Mouse (Mus musculus): ENCODE data around the gene Pcyt1b. TPM values are rescaled to one million over a fixed set of nuclear protein-coding genes. Genes with fewer than 3 reads are reported as not detected.

The Pcyt1b gene
- polyA plus RNA-seq (2015; fragmentation: Nextera tagmentation; extraction: Ambion mirVana) = 1.5 and 1.8 TPM in 2 replicates

DNA sequence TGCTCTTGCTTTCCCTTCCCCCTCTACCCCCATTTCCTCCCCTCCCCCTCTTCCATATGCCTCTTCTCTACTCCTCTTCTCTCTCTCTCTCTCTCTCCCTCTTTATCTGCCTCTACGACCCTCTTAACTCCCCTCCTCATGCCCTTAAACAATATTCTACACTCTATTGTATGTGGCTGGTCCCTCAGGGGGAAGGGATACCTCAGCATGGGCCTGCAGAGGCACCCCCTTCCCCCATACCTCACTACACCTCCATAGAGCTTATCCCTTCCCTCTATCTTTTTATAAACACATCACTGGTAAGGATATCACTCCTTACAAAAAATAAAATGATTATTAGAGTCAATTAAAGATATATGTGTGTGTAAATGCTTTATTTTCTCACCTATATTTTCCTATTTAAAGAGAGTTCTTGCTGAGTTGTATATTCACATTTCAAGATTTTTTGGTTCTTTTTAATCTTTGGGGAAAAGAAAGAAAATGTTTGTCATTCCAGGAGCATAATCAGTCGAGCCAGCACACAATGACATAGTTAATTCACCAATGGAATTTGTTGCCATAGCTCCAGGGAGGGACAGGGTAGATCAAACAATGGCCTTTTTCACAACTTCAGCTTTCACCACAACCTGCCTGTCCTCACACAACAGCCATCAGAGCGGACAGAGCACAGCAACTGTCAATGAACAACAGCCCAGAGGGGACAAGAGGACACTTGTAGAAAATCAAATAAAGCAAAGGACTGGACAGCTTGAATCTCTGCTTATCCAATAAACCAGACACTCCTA lies at the start of gene Pcyt1b:
TSS of gene Pcyt1b (plus strand) at position 646 of the 785 bp plus-strand sequence.
- Histone ChIP-seq H3K27me3 (replicated peaks) (no peaks in the 10 kb centered on the region), H3K4me3 (no peak within 1 kb of the TSS), H3K4me1 (no peaks in the 10 kb centered on the region), H3K9ac (no peak within 1 kb of the TSS), H3K36me3 (no peaks in the 10 kb centered on the region), H3K27ac (replicated peaks) (no peak within 1 kb of the TSS), H3K9me3 (no peaks in the 10 kb centered on the region), H3K4me2 (no peak within 1 kb of the TSS)
- WGBS = 8% methylated on average over 3 of the region's 3 CpGs
- ATAC-seq (ENCODE audit: extremely low read depth, insufficient number of reproducible peaks, low FRiP score, low TSS enrichment) = no peak

DNA sequence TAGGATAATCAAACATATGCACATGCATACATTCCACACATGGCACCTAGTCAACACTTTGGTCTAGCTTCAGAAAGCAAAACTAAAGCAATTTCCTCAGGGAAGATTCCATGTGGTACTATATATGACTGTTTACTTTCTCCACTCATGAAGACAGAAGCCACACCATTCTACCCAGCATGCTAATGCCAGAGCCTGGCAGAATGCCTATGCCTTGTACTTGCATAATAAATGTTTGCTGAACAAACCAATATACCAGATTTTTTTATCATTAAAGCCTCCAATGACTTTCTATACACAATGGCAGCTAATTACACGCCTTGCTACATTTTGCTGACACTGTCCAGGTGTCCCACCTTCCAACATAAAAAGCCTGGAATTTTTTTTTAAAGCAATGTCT lies 24.4 kb upstream of the Pcyt1b start:
- WGBS = 83% methylated on average over 1 of the region's 1 CpGs

DNA sequence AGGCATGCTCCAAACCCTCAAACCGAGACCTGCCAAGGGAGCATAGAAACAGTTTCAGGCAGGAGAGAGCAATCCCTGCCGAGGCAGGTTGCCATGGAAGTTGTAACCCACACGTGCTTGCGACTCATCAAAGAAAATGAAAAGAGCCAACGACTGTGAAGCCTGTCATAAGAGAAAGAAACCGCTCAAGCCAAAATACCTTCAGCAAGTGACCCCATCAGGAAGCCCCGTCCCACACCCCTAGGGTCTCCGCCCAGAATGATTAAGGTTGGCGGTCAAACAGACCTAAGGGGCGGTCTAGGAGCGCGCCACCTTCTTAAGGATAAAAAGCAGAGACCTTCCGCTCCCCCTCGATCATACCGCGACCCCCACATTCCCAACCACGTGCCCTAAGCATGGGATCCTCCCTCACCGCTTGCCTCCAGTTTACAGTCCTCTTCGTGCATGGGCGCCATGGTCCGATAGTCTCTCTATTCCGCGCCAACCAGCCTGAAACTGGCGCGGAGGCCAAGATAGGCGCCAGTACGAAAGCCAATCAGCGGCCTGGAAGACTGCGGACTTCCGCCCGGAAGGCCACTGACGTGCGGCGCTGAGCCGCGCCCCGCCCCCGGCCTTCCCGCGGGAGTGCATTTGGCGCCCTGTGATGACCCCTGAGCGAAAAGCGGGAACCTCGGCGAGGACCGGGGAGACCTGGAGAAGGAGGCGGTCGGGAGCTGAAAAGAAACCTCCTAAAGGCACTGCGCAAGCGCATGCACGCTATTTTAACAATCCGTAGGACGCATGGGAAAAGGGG lies 22.8 kb upstream of the Pcyt1b start, which contains the start of gene Pola1:
TSS of gene Pola1 (minus strand) at position 499 of the 793 bp plus-strand sequence.
- Histone ChIP-seq H3K27me3 (replicated peaks) (no peaks in the 10 kb centered on the region), H3K4me2 (peak within 1 kb of the TSS; percentile 71), H3K9me3 (no peaks in the 10 kb centered on the region), H3K36me3 (no peaks in the 10 kb centered on the region), H3K4me3 (peak within 1 kb of the TSS; percentile 65), H3K9ac (peak within 1 kb of the TSS; percentile 80), H3K27ac (replicated peaks) (peak within 1 kb of the TSS; percentile 62; the same call in 1 of the 2 replicates), H3K4me1 (peaks cover 5% of the 10 kb centered on the region; the same call in 1 of the 2 replicates)
- 14% methylated on average over 53 of the region's 53 CpGs for WGBS
- ATAC-seq (ENCODE audit: extremely low read depth, insufficient number of reproducible peaks, low FRiP score, low TSS enrichment) = peak; percentile 95

More for the DNA sequence above, 24.4 kb upstream of the Pcyt1b start:
- Histone ChIP-seq H3K27me3 (replicated peaks) (no peaks in the 10 kb centered on the region), H3K4me1 (peaks cover 5% of the 10 kb centered on the region; the same call in 1 of the 2 replicates), H3K9me3 (no peaks in the 10 kb centered on the region), H3K27ac (replicated peaks) (no peak overlapping the region), H3K9ac (no peak overlapping the region), H3K4me3 (no peak overlapping the region), H3K4me2 (peak overlapping the region; percentile 71), H3K36me3 (0 out of 2 replicates have a peak, but pooled peaks cover 4% of the 10 kb centered on the region)
- ATAC-seq (ENCODE audit: extremely low read depth, insufficient number of reproducible peaks, low FRiP score, low TSS enrichment) = no peak

DNA sequence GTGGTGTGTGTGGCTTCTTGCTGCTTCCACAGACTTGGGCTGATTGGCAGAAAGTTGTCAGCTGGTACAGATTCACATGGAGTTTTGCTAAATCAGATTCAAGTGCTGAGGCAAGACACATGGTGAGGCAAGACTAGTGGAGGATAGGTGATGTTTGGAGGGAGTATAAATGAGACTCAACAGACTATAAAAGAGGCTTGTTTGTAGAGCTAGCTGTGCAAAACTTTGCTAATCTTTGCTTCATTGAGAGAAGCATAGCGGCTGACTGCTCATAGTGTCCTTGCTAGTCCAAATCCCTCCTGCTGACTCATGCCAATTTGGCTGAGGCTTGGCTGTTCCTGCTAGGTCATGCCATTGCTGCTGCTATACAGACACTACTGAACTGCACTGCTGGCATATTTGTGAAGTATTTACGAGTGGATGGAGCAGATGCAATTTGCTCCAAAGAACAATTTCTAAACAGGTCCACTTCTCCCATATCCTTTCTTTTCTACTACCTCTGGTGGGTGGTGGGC lies 19.7 kb upstream of the Pcyt1b start:
- Histone ChIP-seq H3K4me3 (no peak overlapping the region), H3K27ac (replicated peaks) (no peak overlapping the region), H3K4me1 (peaks cover 5% of the 10 kb centered on the region; the same call in 1 of the 2 replicates), H3K4me2 (no peak overlapping the region), H3K36me3 (no peaks in the 10 kb centered on the region), H3K9ac (no peak overlapping the region), H3K9me3 (no peaks in the 10 kb centered on the region), H3K27me3 (replicated peaks) (no peaks in the 10 kb centered on the region)
- no peak for ATAC-seq (ENCODE audit: extremely low read depth, insufficient number of reproducible peaks, low FRiP score, low TSS enrichment)
- WGBS = 57% methylated on average over 2 of the region's 2 CpGs

DNA sequence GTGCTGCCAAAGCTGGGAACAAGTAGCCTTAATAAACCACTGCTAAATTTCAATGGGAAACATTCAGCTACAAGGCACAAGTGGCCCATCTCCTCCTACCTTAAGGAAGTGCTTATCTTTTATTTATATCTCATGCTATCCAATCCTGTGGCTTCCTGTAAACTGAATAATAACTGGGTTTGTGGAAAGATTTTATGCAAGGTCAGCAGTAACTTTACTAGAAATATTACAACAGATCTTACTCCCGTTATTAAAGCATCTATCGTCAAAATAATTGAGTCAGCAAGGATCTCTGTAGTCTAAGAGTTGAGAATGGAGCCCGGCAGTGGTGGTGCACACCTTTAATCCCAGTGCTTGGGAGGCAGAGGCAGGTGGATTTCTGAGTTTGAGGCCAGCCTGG lies 11.1 kb upstream of the Pcyt1b start:
- Histone ChIP-seq H3K4me3 (no peak overlapping the region), H3K27me3 (replicated peaks) (no peaks in the 10 kb centered on the region), H3K9me3 (no peaks in the 10 kb centered on the region), H3K4me2 (no peak overlapping the region), H3K36me3 (no peaks in the 10 kb centered on the region), H3K9ac (no peak overlapping the region), H3K27ac (replicated peaks) (no peak overlapping the region), H3K4me1 (no peaks in the 10 kb centered on the region)
- ATAC-seq (ENCODE audit: extremely low read depth, insufficient number of reproducible peaks, low FRiP score, low TSS enrichment) = no peak
- WGBS = 64% methylated on average over 3 of the region's 3 CpGs

DNA sequence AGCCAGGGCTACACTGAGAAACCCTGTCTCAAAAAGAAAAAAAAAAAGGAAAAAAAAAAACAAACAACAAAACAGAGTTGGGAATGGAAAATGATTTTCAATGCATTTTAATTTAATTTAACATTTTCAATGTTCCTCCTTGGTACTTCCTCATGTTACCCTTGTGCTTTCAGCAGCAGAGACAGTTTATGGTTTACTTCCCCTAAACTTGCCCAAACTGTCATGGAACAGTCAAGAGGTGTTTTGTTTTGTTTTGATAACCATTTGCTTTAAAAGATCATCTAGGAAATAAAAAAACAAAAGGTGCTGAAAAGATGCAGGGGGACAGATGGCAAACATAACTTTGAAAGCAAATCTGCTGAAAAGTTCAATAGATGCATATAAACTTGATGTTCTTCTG lies 10.6 kb upstream of the Pcyt1b start:
- Histone ChIP-seq H3K4me3 (no peak overlapping the region), H3K4me1 (no peaks in the 10 kb centered on the region), H3K9ac (no peak overlapping the region), H3K9me3 (no peaks in the 10 kb centered on the region), H3K27me3 (replicated peaks) (no peaks in the 10 kb centered on the region), H3K27ac (replicated peaks) (no peak overlapping the region), H3K36me3 (no peaks in the 10 kb centered on the region), H3K4me2 (no peak overlapping the region)
- ATAC-seq (ENCODE audit: extremely low read depth, insufficient number of reproducible peaks, low FRiP score, low TSS enrichment) = no peak

DNA sequence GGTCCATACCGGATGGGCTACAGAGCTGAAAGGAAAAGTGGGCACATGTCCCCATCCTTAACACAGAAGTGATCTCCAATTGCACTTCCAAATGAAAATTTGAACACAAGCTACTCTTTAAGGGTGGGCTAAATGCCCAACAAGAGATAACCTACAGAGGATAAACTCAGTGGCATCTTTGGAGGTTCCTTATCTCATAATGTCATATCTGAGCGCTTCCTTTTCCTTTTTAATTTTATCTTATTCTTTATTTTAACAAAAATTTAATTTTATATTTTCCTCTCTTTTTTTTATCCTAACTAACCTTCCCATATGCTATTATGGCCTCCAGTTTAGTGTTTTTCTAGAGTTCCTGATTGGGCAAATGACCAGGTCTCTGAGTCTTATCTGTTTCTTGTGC lies 3.9 kb upstream of the Pcyt1b start:
- H3K4me2 ChIP-seq = no peak overlapping the region
- no peak overlapping the region for H3K9ac ChIP-seq
- H3K27ac ChIP-seq (replicated peaks) = no peak overlapping the region
- ATAC-seq (ENCODE audit: extremely low read depth, insufficient number of reproducible peaks, low FRiP score, low TSS enrichment) = no peak
- H3K36me3 ChIP-seq = no peaks in the 10 kb centered on the region
- H3K27me3 ChIP-seq (replicated peaks) = no peaks in the 10 kb centered on the region
- H3K4me1 ChIP-seq = no peaks in the 10 kb centered on the region
- H3K4me3 ChIP-seq = no peak overlapping the region
- 78% methylated on average over 2 of the region's 2 CpGs for WGBS
- H3K9me3 ChIP-seq = no peaks in the 10 kb centered on the region

DNA sequence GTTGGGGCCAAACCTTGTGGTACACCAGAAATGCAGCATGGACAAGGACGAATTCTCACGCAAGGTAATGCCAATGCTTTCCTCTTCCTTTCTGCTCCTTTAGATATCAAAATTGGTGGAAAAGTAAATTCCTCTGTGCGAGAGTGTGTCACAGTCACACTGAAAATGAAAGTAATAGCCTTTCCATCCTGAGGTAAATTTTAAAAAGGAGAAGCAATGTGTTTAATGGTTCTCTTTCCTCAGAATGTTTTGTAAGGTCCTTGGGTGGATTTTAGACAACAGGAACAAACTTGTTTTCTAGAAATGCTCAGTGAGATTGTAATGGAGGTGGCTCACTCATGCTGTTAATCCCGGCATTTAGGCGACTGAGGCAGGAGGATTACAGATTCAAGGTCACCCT lies 490 bp downstream of the Pcyt1b start:
- no peaks in the 10 kb centered on the region for H3K36me3 ChIP-seq
- no peak overlapping the region for H3K9ac ChIP-seq
- H3K4me2 ChIP-seq = no peak overlapping the region
- WGBS = 72% methylated on average over 5 of the region's 5 CpGs
- H3K9me3 ChIP-seq = no peaks in the 10 kb centered on the region
- H3K4me1 ChIP-seq = no peaks in the 10 kb centered on the region
- ATAC-seq (ENCODE audit: extremely low read depth, insufficient number of reproducible peaks, low FRiP score, low TSS enrichment) = no peak
- no peak overlapping the region for H3K27ac ChIP-seq (replicated peaks)
- H3K27me3 ChIP-seq (replicated peaks) = no peaks in the 10 kb centered on the region
- H3K4me3 ChIP-seq = no peak overlapping the region

DNA sequence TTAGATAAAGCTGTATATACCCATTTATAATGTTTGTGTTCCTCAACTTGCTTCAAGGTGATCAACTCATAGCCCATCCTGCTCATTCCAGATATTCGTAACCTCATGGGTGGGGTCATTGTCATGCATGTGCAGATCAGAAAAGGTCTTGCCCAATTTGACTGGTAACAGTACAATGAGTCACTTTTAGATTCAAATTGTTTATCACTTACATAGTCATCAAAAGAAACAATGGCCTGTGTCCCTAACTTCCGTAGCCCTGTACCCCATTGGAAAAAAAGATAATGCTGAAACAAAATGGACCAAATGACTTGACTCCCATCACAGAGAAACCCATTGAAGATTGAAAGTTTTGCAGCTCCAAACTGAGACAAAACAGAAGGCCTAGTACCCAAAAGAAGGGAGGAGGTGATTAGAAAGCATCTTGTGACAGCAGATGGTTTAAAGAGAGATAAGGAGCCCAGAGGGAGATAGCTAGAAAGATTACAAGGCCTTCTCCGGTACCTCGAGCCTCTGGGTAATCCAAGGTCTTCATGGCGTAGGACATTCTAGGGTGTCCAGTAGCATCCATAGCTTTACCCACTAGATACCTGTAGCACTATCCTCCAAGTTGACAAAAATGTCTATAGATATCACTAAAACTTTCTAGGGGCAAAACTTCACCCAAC lies 9.4 kb downstream of the Pcyt1b start:
- Histone ChIP-seq H3K4me1 (no peaks in the 10 kb centered on the region), H3K27me3 (replicated peaks) (no peaks in the 10 kb centered on the region), H3K27ac (replicated peaks) (no peak overlapping the region), H3K4me2 (no peak overlapping the region), H3K9ac (no peak overlapping the region), H3K9me3 (no peaks in the 10 kb centered on the region), H3K36me3 (no peaks in the 10 kb centered on the region), H3K4me3 (no peak overlapping the region)
- ATAC-seq (ENCODE audit: extremely low read depth, insufficient number of reproducible peaks, low FRiP score, low TSS enrichment) = no peak
- 57% methylated on average over 5 of the region's 5 CpGs for WGBS

DNA sequence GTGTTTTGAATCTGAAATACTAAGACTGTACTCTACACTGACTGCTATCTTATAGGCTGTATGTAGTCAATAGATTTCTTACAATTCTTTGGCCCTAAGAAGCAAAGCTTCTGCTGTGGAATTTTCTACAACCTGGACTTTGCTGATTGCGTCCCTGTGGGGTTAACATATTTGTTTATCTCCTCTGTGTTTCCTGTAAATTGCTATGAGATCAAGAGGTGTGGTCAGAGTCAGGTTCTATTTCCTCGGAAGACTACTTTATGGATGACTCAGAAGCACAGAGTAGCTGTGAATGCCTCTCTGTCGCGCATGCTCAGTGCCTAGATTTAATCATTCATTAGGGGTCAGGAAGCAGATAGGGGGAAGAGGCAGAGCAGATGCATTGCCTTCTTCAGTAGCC lies 10.1 kb downstream of the Pcyt1b start:
- ATAC-seq (ENCODE audit: extremely low read depth, insufficient number of reproducible peaks, low FRiP score, low TSS enrichment) = no peak
- WGBS = 45% methylated on average over 4 of the region's 4 CpGs

DNA sequence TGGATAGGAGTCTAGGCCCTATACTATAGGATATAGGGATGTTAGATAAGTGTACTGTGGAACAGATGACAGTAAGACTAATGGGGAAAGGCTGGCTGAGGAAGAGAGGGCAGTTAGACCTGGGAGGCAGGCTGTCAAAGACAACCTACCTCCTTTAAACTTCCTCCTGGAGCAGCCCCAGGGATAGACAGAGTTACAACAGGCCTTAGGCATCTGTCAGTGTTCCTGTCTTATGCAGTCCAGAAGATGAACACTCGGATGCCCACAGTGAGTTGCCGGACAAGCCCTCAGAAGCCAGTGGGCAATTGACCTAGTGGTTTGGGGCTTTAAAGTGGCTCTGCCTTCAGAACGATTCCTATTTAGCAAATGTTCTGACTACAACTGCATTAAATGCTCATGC lies 19.8 kb downstream of the Pcyt1b start:
- H3K9me3 ChIP-seq = no peaks in the 10 kb centered on the region
- peak overlapping the region; percentile 65 for H3K27ac ChIP-seq (replicated peaks)
- peak overlapping the region; percentile 75 for H3K4me2 ChIP-seq
- WGBS = 20% methylated on average over 3 of the region's 3 CpGs
- peaks cover 5% of the 10 kb centered on the region for H3K4me1 ChIP-seq
- no peak overlapping the region for H3K9ac ChIP-seq
- H3K4me3 ChIP-seq = peak overlapping the region; percentile 51
- no peak for ATAC-seq (ENCODE audit: extremely low read depth, insufficient number of reproducible peaks, low FRiP score, low TSS enrichment)
- H3K27me3 ChIP-seq (replicated peaks) = peaks cover 4% of the 10 kb centered on the region; the same call in 1 of the 2 replicates
- H3K36me3 ChIP-seq = no peaks in the 10 kb centered on the region

More for the DNA sequence above, 10.1 kb downstream of the Pcyt1b start:
- Histone ChIP-seq H3K27ac (replicated peaks) (no peak overlapping the region), H3K4me1 (no peaks in the 10 kb centered on the region), H3K4me3 (no peak overlapping the region), H3K9me3 (no peaks in the 10 kb centered on the region), H3K36me3 (no peaks in the 10 kb centered on the region), H3K27me3 (replicated peaks) (no peaks in the 10 kb centered on the region), H3K4me2 (no peak overlapping the region), H3K9ac (no peak overlapping the region)

Measured in heart, embryonic 13.5 days (tissue).